8 mouse cellular contexts compared by ENCODE assay signal in the genomic region with DNA sequence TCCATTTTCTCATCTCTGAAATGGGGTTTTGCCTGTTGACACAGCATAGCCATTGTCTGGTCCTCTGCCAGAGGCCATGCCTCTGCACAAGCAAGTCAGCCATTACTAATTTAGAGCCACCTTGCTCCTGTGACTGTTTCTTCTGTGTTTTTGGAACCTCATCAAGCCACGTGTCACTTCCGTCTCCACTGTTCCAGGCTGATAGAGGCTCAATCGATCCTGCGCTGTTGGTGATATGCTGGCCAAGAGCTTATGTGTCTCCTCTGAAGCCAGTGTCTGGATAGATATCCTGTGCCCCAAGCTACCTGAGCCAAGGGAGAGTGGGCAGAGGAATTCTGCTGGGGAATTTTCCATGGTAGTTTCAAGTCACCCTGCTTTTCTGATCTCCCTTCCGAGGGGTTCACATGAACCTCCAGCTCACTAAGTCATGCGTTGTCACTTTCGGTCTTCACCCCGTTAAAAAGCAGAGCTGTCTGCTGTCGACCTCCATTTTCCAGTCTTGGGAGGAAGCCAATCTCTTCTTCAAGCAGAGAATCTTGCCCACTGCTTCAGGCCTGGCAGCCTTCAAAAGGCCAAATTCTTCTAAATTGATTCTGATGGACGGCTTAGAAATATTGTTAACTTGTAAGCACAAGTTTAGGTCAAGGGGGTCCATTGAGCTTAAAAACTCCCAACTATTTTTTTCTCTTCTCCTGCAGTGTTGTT.
A peak's percentile ranks its signal among the peaks of the same experiment; 100 is the strongest.
DNase-seq lines count a peak whose midpoint lies in the region; ATAC-seq and TF ChIP-seq lines count a peak whose summit lies in the region.

No protein-coding gene starts in this region.

- H3K9me3 ChIP-seq in lung, embryonic 14.5 days (ENCODE audit: low read depth, low read length) = no peaks in the 10 kb centered on the region
- H3K9me3 ChIP-seq in forebrain, embryonic 15.5 days = no peaks in the 10 kb centered on the region
- no peaks in the 10 kb centered on the region for H3K9me3 ChIP-seq in neural tube, embryonic 12.5 days

- H3K36me3 ChIP-seq in lung, embryonic 14.5 days (ENCODE audit: insufficient read depth) = no peaks in the 10 kb centered on the region
- no peaks in the 10 kb centered on the region for H3K36me3 ChIP-seq in forebrain, embryonic 15.5 days
- no peaks in the 10 kb centered on the region for H3K36me3 ChIP-seq in neural tube, embryonic 12.5 days

- H3K4me1 ChIP-seq in lung, embryonic 14.5 days (ENCODE audit: insufficient read depth) = peaks cover 28% of the 10 kb centered on the region
- peaks cover 72% of the 10 kb centered on the region for H3K4me1 ChIP-seq in forebrain, embryonic 15.5 days
- H3K4me1 ChIP-seq in neural tube, embryonic 12.5 days = peaks cover 46% of the 10 kb centered on the region

- intact Hi-C loops in gastrocnemius, adult 2 months (cut with DNase I) = loop anchor here (5.0 kb wide), 1 partner anchor 37 kb away; no protein-coding TSS in a partner anchor

- H3K27ac ChIP-seq in gastrocnemius, adult 2 months = peak overlapping the region; percentile 25
- 0 out of 2 replicates have a peak overlapping the region, but pooled peaks have one; percentile 13 for H3K27ac ChIP-seq in lung, embryonic 14.5 days (ENCODE audit: low read depth)
- peak overlapping the region; percentile 99 for H3K27ac ChIP-seq in forebrain, embryonic 15.5 days (replicated peaks)
- no peak overlapping the region for H3K27ac ChIP-seq in neural tube, embryonic 12.5 days

- 47% methylated on average over 10 of the region's 10 CpGs for WGBS in lung, embryonic 14.5 days
- WGBS in forebrain, embryonic 15.5 days = 29% methylated on average over 10 of the region's 10 CpGs
- 66% methylated on average over 10 of the region's 10 CpGs for WGBS in neural tube, embryonic 12.5 days

- no peak overlapping the region for H3K4me3 ChIP-seq in gastrocnemius, adult 2 months
- no peak overlapping the region for H3K4me3 ChIP-seq in lung, embryonic 14.5 days (ENCODE audit: low read depth, low read length)
- peak overlapping the region; percentile 4; the same call in 1 of the 2 replicates for H3K4me3 ChIP-seq in forebrain, embryonic 15.5 days
- no peak overlapping the region for H3K4me3 ChIP-seq in neural tube, embryonic 12.5 days

- no peak for TF ChIP-seq CTCF in gastrocnemius, adult 2 months (IDR thresholded peaks at IDR 0.05)
- no peak for TF ChIP-seq CTCF in lung, embryonic 14.5 days (IDR thresholded peaks at IDR 0.05; ENCODE audit: low read depth)

- 0 out of 2 replicates have a peak overlapping the region, but pooled peaks have one; percentile 33 for H3K4me2 ChIP-seq in lung, embryonic 14.5 days
- H3K4me2 ChIP-seq in forebrain, embryonic 15.5 days (replicated peaks) = peak overlapping the region; percentile 78
- H3K4me2 ChIP-seq in neural tube, embryonic 12.5 days (replicated peaks) = peak overlapping the region; percentile 65

- DNase-seq in gastrocnemius, adult 2 months = no peak
- no peak for DNase-seq in gastrocnemius, adult 18-20 months (ENCODE audit: low spot score)
- peak; percentile 51 for DNase-seq in lung, embryonic 14.5 days
- DNase-seq in lung, postnatal 14 days = no peak
- DNase-seq in thymus, adult 18-20 months = no peak
- DNase-seq in MN1 (ENCODE audit: low spot score) = no peak

- no peak; the same call in 1 of the 2 replicates for ATAC-seq in lung, embryonic 14.5 days (ENCODE audit: insufficient read depth)
- no peak for ATAC-seq in forebrain, embryonic 15.5 days (replicated peaks)
- ATAC-seq in neural tube, embryonic 12.5 days (ENCODE audit: low FRiP score, low read depth) = no peak

- no peaks in the 10 kb centered on the region for H3K27me3 ChIP-seq in lung, embryonic 14.5 days (ENCODE audit: insufficient read depth, low read length)
- no peaks in the 10 kb centered on the region for H3K27me3 ChIP-seq in forebrain, embryonic 15.5 days
- no peaks in the 10 kb centered on the region for H3K27me3 ChIP-seq in neural tube, embryonic 12.5 days (replicated peaks)

- no peak overlapping the region for H3K9ac ChIP-seq in lung, embryonic 14.5 days
- no peak overlapping the region for H3K9ac ChIP-seq in forebrain, embryonic 15.5 days (replicated peaks)
- no peak overlapping the region for H3K9ac ChIP-seq in neural tube, embryonic 12.5 days
